Mouse (Mus musculus): ENCODE measurements around the gene Gm20388. TPM values are rescaled to one million over a fixed set of nuclear protein-coding genes. Genes with fewer than 3 reads are reported as not detected.

Gene Gm20388
- polyA plus RNA-seq, 1 experiment from 2014 or later: not detected

DNA sequence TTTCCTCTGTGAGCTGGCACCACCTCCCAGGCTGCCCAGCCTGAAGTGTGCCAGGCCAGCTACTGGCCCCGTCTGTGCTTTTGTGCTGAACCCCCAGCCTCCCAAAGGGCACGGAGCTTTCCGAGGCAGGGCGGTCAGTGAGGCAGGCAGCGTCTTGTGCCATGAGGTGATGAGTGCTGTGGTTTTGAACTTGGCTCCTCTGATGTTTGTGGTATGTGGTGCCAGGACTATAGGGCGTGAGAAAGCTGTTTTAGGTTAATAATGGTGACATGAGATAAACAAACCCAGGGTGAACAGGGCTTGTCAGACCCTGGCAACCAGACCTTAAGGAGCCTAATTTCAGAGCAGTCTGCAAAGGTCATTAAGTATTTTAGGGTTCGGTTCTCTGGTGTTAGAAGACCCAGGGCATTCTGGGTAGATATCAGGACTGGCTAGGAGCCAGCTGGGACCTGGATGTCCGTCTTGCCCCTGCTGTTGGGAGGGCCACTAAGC lies 4406.6 kb downstream of the Gm20388 start:
- 25% methylated on average over 8 of the region's 8 CpGs for WGBS (ENCODE audit: insufficient replicate concordance)
- H3K4me1 ChIP-seq: peaks cover 75% of the 10 kb centered on the region
- H3K9me3 ChIP-seq (replicated peaks): no peaks in the 10 kb centered on the region
- no peak overlapping the region for H3K27ac ChIP-seq
- ATAC-seq: no peak
- H3K9ac ChIP-seq: no peak overlapping the region
- H3K36me3 ChIP-seq: 0 out of 2 replicates have a peak, but pooled peaks cover 3% of the 10 kb centered on the region
- no peaks in the 10 kb centered on the region for H3K27me3 ChIP-seq (replicated peaks)
- H3K4me2 ChIP-seq: no peak overlapping the region
- no peak overlapping the region for H3K4me3 ChIP-seq

DNA sequence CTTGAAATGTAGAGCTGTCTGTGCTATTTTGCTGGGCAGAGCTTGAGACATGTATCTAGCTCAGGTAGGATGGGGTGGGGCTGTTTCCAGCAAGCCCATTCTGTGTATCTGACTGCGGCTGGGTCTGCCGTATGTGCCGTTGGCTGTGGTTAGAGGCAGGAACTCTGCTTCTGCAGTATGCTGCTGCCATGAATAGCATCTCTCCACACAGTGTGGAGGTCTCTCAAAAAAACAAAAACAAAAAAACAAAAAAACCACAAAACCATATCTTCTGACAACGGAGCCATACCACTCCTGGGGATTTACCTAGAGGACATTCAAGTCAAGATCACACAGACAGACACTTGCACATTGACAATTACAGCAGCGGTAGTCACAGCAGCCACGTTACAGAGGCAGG lies 4407.2 kb downstream of the Gm20388 start:
- H3K4me3 ChIP-seq: no peak overlapping the region
- H3K36me3 ChIP-seq: peaks cover 7% of the 10 kb centered on the region; the same call in 1 of the 2 replicates
- H3K9ac ChIP-seq: no peak overlapping the region
- no peak overlapping the region for H3K4me2 ChIP-seq
- no peaks in the 10 kb centered on the region for H3K27me3 ChIP-seq (replicated peaks)
- H3K4me1 ChIP-seq: peaks cover 75% of the 10 kb centered on the region
- no peak overlapping the region for H3K27ac ChIP-seq
- WGBS (ENCODE audit: insufficient replicate concordance): 23% methylated on average over 6 of the region's 6 CpGs
- ATAC-seq: peak; percentile 39; the same call in 1 of the 2 replicates
- H3K9me3 ChIP-seq (replicated peaks): no peaks in the 10 kb centered on the region

DNA sequence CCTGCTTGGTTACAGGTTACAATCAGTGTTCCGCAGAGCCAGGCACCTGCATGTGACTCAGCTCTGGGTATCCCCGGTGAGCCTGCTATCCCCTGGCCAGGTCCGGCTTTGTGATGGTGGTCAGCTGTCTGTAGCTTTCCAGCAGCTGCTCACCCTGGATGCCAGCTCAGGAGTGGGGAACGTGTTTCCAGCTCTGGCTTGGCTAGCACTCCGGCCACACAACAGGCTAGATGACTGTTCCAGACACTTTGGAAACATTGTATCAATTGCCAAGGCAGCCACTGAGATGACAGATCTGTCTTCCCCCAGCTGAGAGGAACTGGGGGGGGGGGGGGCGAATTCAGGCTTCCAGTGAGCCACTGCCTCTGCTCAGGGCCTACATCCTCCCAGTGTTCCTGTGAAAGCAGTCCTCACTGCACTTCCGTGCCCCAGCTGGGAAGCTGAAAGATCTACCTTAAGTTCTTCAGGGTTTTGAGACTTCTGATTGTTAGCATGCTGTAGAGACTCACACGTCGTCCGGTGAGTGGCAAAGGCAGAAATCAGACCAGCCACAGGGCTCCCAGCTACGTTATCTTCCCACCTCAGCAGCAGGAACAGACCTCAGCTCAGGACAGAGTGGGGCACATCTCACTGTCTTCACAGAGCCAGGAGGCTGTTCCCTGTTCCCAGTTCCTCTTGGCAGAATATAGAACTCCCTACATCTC lies 4408.1 kb downstream of the Gm20388 start:
- Histone ChIP-seq H3K4me1 (peaks cover 75% of the 10 kb centered on the region), H3K27ac (peak overlapping the region; percentile 40; the same call in 1 of the 2 replicates), H3K4me2 (peak overlapping the region; percentile 31), H3K9ac (no peak overlapping the region), H3K9me3 (replicated peaks) (no peaks in the 10 kb centered on the region), H3K27me3 (replicated peaks) (no peaks in the 10 kb centered on the region), H3K36me3 (peaks cover 15% of the 10 kb centered on the region), H3K4me3 (no peak overlapping the region)
- 26% methylated on average over 11 of the region's 11 CpGs for WGBS (ENCODE audit: insufficient replicate concordance)
- ATAC-seq: peak; percentile 70

DNA sequence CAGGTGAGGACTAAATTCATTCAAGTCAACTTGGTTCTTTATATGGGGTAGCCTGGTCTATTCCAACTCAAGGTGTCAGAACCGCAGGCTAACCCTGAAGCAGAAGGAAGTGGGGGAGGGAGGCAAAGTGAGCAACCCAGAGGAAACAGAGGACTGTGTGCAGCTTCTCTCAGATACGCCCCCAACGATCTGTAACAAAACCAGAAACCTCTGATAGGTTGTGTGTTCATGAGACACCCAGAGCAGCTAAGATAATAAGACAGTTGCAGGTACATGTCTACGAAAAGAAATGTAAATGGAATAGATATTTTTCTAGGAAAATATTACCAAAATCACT lies 4408.6 kb downstream of the Gm20388 start:
- Histone ChIP-seq H3K27ac (peak overlapping the region; percentile 40; the same call in 1 of the 2 replicates), H3K4me2 (peak overlapping the region; percentile 31), H3K4me1 (peaks cover 73% of the 10 kb centered on the region), H3K36me3 (peaks cover 21% of the 10 kb centered on the region), H3K4me3 (no peak overlapping the region), H3K9ac (no peak overlapping the region), H3K27me3 (replicated peaks) (no peaks in the 10 kb centered on the region), H3K9me3 (replicated peaks) (no peaks in the 10 kb centered on the region)
- 20% methylated on average over 4 of the region's 4 CpGs for WGBS (ENCODE audit: insufficient replicate concordance)
- peak; percentile 46; the same call in 1 of the 2 replicates for ATAC-seq

DNA sequence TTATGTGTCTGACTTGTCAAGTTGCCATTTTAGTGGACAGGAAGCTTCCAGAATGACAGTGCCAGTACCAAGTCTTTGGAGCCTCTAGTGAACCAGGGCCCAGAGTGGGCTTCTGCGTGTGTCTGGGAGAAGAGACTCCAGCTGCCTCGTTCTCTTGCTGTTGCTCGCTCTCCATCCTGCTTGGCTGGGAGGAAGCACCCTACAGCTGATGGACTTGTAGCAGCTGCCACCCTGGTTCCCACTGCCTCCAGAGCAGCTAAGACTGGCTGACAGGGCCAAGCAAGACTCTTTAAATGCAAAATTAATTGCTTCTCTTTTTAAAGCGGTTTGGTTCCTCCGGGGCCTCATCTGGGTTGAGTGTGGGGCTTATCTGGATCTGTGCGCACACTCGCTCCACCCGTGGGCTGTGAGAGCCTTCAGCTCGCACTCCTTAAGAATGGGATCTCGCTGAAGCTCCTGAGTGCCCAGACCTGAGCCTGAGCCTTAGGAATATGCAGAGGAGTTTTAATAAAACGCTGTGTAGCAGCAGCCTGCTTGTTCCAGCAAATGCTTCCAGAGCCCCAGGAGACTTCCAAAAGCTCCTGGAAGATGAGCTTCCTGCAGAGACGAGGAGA lies 4410.7 kb downstream of the Gm20388 start:
- Histone ChIP-seq H3K4me2 (peak overlapping the region; percentile 21), H3K9ac (no peak overlapping the region; the same call in 1 of the 2 replicates), H3K27ac (peak overlapping the region; percentile 34; the same call in 1 of the 2 replicates), H3K36me3 (peaks cover 37% of the 10 kb centered on the region), H3K9me3 (replicated peaks) (no peaks in the 10 kb centered on the region), H3K4me1 (peaks cover 57% of the 10 kb centered on the region), H3K27me3 (replicated peaks) (no peaks in the 10 kb centered on the region), H3K4me3 (no peak overlapping the region)
- WGBS (ENCODE audit: insufficient replicate concordance): 34% methylated on average over 12 of the region's 12 CpGs
- no peak for ATAC-seq

DNA sequence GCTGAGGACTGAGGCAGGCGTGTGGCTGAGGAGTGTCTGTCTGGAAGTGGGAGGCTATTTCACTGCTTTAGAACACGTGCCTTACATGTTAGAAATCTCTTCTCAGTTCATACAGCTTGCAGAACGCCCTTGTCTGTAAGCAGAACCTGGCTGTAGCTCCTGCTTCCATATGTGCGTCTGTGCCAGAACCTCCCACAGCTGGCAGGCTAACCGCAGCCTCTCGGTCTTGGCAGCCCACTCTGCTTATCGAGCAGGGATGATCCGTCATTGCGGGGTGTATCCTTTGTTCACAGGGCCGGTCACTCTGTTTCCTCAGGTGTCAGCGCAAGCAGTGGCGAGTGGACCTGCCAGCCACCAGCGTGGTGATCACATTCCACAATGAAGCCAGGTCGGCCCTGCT lies 4412.7 kb downstream of the Gm20388 start:
- 83% methylated on average over 14 of the region's 14 CpGs for WGBS (ENCODE audit: insufficient replicate concordance)
- Histone ChIP-seq H3K9me3 (replicated peaks) (no peaks in the 10 kb centered on the region), H3K4me2 (no peak overlapping the region), H3K4me1 (peaks cover 37% of the 10 kb centered on the region), H3K27me3 (replicated peaks) (no peaks in the 10 kb centered on the region), H3K4me3 (no peak overlapping the region), H3K27ac (no peak overlapping the region), H3K9ac (no peak overlapping the region), H3K36me3 (peaks cover 51% of the 10 kb centered on the region)
- ATAC-seq: no peak

DNA sequence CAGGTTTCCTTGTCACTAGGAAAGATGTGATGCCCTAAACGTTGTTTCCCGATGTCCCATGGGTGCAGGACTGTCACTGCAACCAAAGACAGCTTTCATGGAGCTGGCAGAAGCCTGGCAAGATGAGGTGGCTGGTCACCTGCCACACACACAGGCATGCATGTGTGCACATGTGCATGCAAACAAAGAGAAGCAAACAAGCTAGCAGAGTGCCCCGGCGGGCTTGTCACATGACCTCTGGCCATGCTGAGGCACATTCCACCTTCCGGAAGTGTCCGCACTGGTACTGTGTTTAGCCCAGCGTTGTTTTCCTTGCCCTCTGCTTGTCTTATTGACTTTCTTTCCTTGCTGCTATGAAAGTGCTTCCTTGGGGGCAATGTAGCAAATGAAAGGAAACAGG lies 4417.6 kb downstream of the Gm20388 start:
- WGBS (ENCODE audit: insufficient replicate concordance): 85% methylated on average over 7 of the region's 7 CpGs

DNA sequence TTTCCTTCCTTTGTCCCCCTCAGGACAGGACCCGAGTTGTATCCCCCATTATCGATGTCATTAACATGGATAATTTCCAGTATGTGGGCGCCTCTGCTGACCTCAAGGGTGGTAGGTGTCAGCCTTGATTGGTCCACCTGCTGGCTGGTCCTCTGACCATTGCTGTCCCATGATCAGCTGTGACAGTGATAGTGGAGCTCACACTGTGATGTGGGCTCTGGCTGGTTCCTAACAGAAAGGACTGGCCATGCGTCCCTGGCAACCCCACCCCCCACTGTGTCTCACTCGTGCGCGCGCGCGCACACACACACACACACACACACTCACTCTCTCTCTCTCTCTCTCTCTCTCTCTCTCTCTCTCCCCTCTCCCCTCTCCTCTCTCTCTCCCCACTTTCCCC lies 4419.0 kb downstream of the Gm20388 start:
- WGBS (ENCODE audit: insufficient replicate concordance): 77% methylated on average over 10 of the region's 10 CpGs
- Histone ChIP-seq H3K27me3 (replicated peaks) (no peaks in the 10 kb centered on the region), H3K9ac (no peak overlapping the region), H3K4me3 (no peak overlapping the region), H3K4me2 (no peak overlapping the region), H3K4me1 (no peaks in the 10 kb centered on the region; the same call in 1 of the 2 replicates), H3K27ac (no peak overlapping the region), H3K9me3 (replicated peaks) (no peaks in the 10 kb centered on the region), H3K36me3 (peaks cover 84% of the 10 kb centered on the region)
- ATAC-seq: no peak

More for the DNA sequence above, 4417.6 kb downstream of the Gm20388 start:
- no peak overlapping the region for H3K9ac ChIP-seq
- H3K27me3 ChIP-seq (replicated peaks): no peaks in the 10 kb centered on the region
- H3K4me1 ChIP-seq: no peaks in the 10 kb centered on the region; the same call in 1 of the 2 replicates
- no peaks in the 10 kb centered on the region for H3K9me3 ChIP-seq (replicated peaks)
- H3K4me2 ChIP-seq: no peak overlapping the region
- no peak for ATAC-seq
- H3K36me3 ChIP-seq: peaks cover 84% of the 10 kb centered on the region
- no peak overlapping the region for H3K4me3 ChIP-seq
- H3K27ac ChIP-seq: no peak overlapping the region

DNA sequence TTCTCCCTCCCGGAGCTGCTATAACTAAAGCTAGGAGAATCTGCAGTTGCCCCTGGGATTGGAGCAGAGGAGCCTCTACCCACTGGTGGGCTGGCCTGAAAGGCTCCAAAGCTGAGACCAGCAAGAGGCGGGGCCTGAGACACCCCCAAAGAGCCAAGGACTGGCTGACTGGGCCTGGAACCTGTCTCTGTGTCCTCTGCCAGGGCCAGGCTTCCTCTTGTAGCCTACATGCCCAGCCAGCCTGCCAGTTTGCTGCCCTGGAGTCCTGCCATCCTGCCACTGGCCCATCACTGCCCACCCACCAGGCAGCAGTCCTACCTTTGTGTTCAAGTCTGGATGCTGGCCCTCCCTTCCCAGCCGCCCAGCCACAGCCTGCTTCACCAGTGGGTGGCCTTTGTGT lies 4419.8 kb downstream of the Gm20388 start:
- H3K27ac ChIP-seq: no peak overlapping the region

DNA sequence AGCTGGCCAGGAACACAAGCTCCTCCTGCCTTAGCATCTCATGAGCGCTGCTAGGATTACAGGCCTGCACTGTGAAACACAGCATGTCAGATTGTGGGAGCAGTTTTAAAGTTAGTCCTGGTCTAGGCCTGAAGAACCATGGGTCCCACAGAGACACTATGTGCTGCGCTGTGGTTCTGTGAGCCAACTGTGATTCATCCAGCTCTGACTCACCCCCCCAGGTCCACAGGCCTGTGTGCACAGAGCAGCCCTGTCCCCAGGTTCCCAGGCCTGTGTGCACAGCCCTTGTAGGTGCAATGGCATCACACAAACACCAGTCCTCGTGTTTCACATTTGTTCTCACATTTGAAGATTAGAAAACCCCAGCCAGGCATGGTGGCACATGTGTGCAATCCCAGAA lies 4420.5 kb downstream of the Gm20388 start:
- no peak for ATAC-seq
- 73% methylated on average over 3 of the region's 3 CpGs for WGBS (ENCODE audit: insufficient replicate concordance)
- Histone ChIP-seq H3K9me3 (replicated peaks) (no peaks in the 10 kb centered on the region), H3K27ac (no peak overlapping the region), H3K36me3 (peaks cover 84% of the 10 kb centered on the region), H3K4me2 (no peak overlapping the region), H3K27me3 (replicated peaks) (no peaks in the 10 kb centered on the region), H3K9ac (no peak overlapping the region), H3K4me3 (no peak overlapping the region), H3K4me1 (no peaks in the 10 kb centered on the region; the same call in 1 of the 2 replicates)

More for the DNA sequence above, 4419.8 kb downstream of the Gm20388 start:
- H3K4me3 ChIP-seq: no peak overlapping the region
- H3K4me2 ChIP-seq: no peak overlapping the region
- H3K9ac ChIP-seq: no peak overlapping the region
- peaks cover 84% of the 10 kb centered on the region for H3K36me3 ChIP-seq
- H3K27me3 ChIP-seq (replicated peaks): no peaks in the 10 kb centered on the region
- 69% methylated on average over 2 of the region's 3 CpGs for WGBS (ENCODE audit: insufficient replicate concordance)
- ATAC-seq: no peak
- H3K9me3 ChIP-seq (replicated peaks): no peaks in the 10 kb centered on the region
- H3K4me1 ChIP-seq: no peaks in the 10 kb centered on the region; the same call in 1 of the 2 replicates

DNA sequence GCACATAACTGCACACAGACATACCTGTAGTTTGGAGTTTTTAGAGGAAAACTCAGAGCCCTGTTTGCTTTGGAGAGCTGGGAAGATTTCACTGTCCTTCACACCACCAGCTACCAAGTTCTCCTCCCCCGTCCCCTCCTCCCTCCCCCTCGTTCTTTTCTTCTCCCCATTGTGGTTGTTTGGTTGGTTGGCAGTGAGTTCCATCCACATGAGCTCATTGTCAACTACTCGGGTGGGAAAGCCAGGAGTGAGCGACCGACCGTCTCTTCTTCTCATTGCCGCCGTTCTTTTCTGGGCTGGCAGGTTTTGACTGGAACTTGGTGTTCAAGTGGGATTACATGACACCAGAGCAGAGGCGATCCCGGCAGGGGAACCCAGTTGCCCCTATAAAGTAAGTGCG lies 4421.1 kb downstream of the Gm20388 start:
- no peak overlapping the region for H3K27ac ChIP-seq
- H3K4me1 ChIP-seq: no peaks in the 10 kb centered on the region; the same call in 1 of the 2 replicates
- 80% methylated on average over 11 of the region's 11 CpGs for WGBS (ENCODE audit: insufficient replicate concordance)
- H3K36me3 ChIP-seq: peaks cover 85% of the 10 kb centered on the region
- H3K9ac ChIP-seq: no peak overlapping the region
- ATAC-seq: no peak
- H3K9me3 ChIP-seq (replicated peaks): no peaks in the 10 kb centered on the region
- H3K4me3 ChIP-seq: no peak overlapping the region
- no peak overlapping the region for H3K4me2 ChIP-seq
- H3K27me3 ChIP-seq (replicated peaks): no peaks in the 10 kb centered on the region

DNA sequence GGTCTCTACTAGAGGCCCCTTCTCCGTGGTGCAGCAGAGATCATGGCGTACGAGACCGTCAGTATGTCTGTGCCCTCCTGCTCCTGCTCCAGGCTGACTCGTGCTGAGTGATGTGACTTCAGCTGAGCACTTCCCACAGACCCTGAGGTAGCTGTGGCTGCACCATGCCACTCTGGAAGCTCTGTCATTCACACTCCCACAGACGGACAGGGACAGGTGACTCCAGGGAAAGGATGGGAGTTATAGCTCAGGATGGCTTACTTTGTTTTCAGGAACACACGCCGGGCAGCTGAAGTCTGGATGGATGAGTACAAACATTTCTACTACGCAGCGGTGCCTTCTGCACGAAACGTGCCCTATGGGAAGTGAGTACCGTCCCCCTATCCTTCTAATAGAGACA lies 4425.7 kb downstream of the Gm20388 start:
- Histone ChIP-seq H3K4me1 (no peaks in the 10 kb centered on the region), H3K27me3 (replicated peaks) (no peaks in the 10 kb centered on the region), H3K9me3 (replicated peaks) (no peaks in the 10 kb centered on the region), H3K9ac (no peak overlapping the region), H3K4me2 (no peak overlapping the region), H3K36me3 (peaks cover 99% of the 10 kb centered on the region), H3K27ac (no peak overlapping the region), H3K4me3 (no peak overlapping the region)
- no peak for ATAC-seq
- WGBS (ENCODE audit: insufficient replicate concordance): 90% methylated on average over 13 of the region's 13 CpGs

All from liver, embryonic 12.5 days (tissue).